Mouse (Mus musculus) MEL (cell line): ENCODE results near the gene Chst12.

Experiments
- CTCF ChIP-seq, 3 experiments: IDR thresholded peaks in 2 of 3; conservative IDR thresholded peaks in 1 of 3; 2 replicates each; pipeline ENCODE4 v1.5.1; 2011 to 2012; ENCODE audit warnings: low read length in 3 of 3, low read depth in 2 of 3, mild to moderate bottlenecking in 2 of 3, improper control_type of control experiment in 1 of 3, inconsistent platforms in 1 of 3, mixed read lengths in 1 of 3, moderate library complexity in 1 of 3; ENCODE audit not compliant: control insufficient read depth in 1 of 3, insufficient read depth in 1 of 3, poor library complexity in 1 of 3, severe bottlenecking in 1 of 3
- EP300 ChIP-seq, 2 experiments: IDR thresholded peaks; 2 replicates each; pipeline ENCODE4 v1.6.1; 2011; ENCODE audit warnings: improper control_type of control experiment in 2 of 2, low read length in 2 of 2, low read depth in 1 of 2, mild to moderate bottlenecking in 1 of 2

- TF ChIP-seq CTCF (IDR thresholded peaks at IDR 0.05 in 2 of 3, conservative IDR thresholded peaks at IDR 0.05 in 1 of 3; ENCODE audit: control insufficient read depth in 1 of 3, insufficient read depth in 1 of 3, low read depth in 2 of 3, low read length in 3 of 3, poor library complexity in 1 of 3, severe bottlenecking in 1 of 3) (no peak), EP300 (IDR thresholded peaks at IDR 0.05; ENCODE audit: low read depth in 1 of 2, low read length in 2 of 2) (no peak)
Observed at GRCm38 (mm10) chr5:140513921-140514320, 8.6 kb downstream of the Chst12 start.
